7 mouse cellular contexts compared by ENCODE assay signal in genomic region chrX:134058987-134059712, GRCm38 (mm10). TPM values are rescaled to one million over a fixed set of nuclear protein-coding genes. Genes with fewer than 3 reads are reported as not detected.
DNase-seq lines count a peak whose midpoint lies in the region; ATAC-seq lines count a peak whose summit lies in the region.

Gene Cstf2 (plus strand): TSS chrX:134059187.

- no peaks in the 10 kb centered on the region for H3K4me1 ChIP-seq in intestine, embryonic 15.5 days (replicated peaks)
- peaks cover 8% of the 10 kb centered on the region for H3K4me1 ChIP-seq in midbrain, embryonic 10.5 days

- peak within 1 kb of the TSS; percentile 87 for H3K27ac ChIP-seq in intestine, embryonic 15.5 days
- peak within 1 kb of the TSS; percentile 93 for H3K27ac ChIP-seq in midbrain, embryonic 10.5 days (replicated peaks)

- peak within 1 kb of the TSS; percentile 67 for H3K9ac ChIP-seq in intestine, embryonic 15.5 days

- H3K27me3 ChIP-seq in intestine, embryonic 15.5 days (replicated peaks), result no peaks in the 10 kb centered on the region
- peaks cover 41% of the 10 kb centered on the region for H3K27me3 ChIP-seq in midbrain, embryonic 10.5 days (ENCODE audit: low read depth, poor library complexity, severe bottlenecking)

- H3K4me3 ChIP-seq in intestine, embryonic 15.5 days (replicated peaks), result peak within 1 kb of the TSS; percentile 59
- peak within 1 kb of the TSS; percentile 69 for H3K4me3 ChIP-seq in midbrain, embryonic 10.5 days

- H3K36me3 ChIP-seq in intestine, embryonic 15.5 days, result no peaks in the 10 kb centered on the region
- peaks cover 30% of the 10 kb centered on the region for H3K36me3 ChIP-seq in midbrain, embryonic 10.5 days

- intact Hi-C loops in gastrocnemius, postnatal 36 days (cut with DNase I), result no loop called here
- intact Hi-C loops in left cerebral cortex, postnatal 25 days (cut with DNase I), result loop anchor here (5.0 kb wide), 1 partner anchor 238 kb away; the partner anchor contains the start of gene Tmem35a

- WGBS in intestine, embryonic 15.5 days, result 19% methylated on average over 52 of the region's 77 CpGs
- 20% methylated on average over 69 of the region's 77 CpGs for WGBS in midbrain, embryonic 10.5 days

- ATAC-seq in intestine, embryonic 15.5 days, result peak; percentile 98

- H3K4me2 ChIP-seq in intestine, embryonic 15.5 days (replicated peaks), result peak within 1 kb of the TSS; percentile 49

- peak; percentile 88 to 91 for DNase-seq in adrenal gland, adult 18-20 months (ENCODE audit: low spot score in 2 of 2)
- peak; percentile 91 for DNase-seq in embryo, embryonic 11 days
- peak; percentile 90 for DNase-seq in gastrocnemius, postnatal 36 days
- peak; percentile 88 to 96 for DNase-seq in left cerebral cortex, postnatal 25 days (ENCODE audit: low spot score in 2 of 2)
- peak; percentile 91 for DNase-seq in midbrain, embryonic 10.5 days (ENCODE audit: low spot score)
- DNase-seq in right cerebral cortex, postnatal 4 days, result peak; percentile 87

- H3K9me3 ChIP-seq in intestine, embryonic 15.5 days, result no peaks in the 10 kb centered on the region
- H3K9me3 ChIP-seq in midbrain, embryonic 10.5 days (replicated peaks), result peaks cover 4% of the 10 kb centered on the region; the same call in 1 of the 2 replicates

RNA-seq across cellular contexts. Expression of gene Cstf2, which starts in this region (rescaled TPM):
- total RNA-seq in adrenal gland, adult 18-20 months (2021), result 10 to 100 TPM; 31.9 to 33.2 TPM
- 10 to 100 TPM in 1 of 2 experiments, 1 to 10 TPM in 1; 6.6 to 10.7 TPM for total RNA-seq in gastrocnemius, postnatal 36 days (2021)
- 34.7 and 42.2 TPM in 2 replicates for polyA plus RNA-seq in intestine, embryonic 15.5 days (2015; fragmentation: Nextera tagmentation; extraction: Ambion mirVana)
- total RNA-seq in left cerebral cortex, postnatal 25 days (2021), result 100 to 1,000 TPM; 121 to 131 TPM
- polyA plus RNA-seq in midbrain, embryonic 10.5 days (2016; fragmentation: Nextera tagmentation; extraction: Ambion mirVana), result 63.6 and 67.9 TPM in 2 replicates

Comparison
In these comparisons a context has a peak if more than half of its experiments do, and no peak if none do; other contexts are left out.
1. Peak in every context shown above with its lines: DNase-seq, ATAC-seq, H3K4me3 ChIP-seq and H3K27ac ChIP-seq.